Mouse (Mus musculus): Measurements from ENCODE around the gene Trappc3l. TPM values are rescaled to one million over a fixed set of nuclear protein-coding genes. Genes with fewer than 3 reads are reported as not detected.

Gene Trappc3l
- polyA plus RNA-seq, 1 experiment, result not detected

GRCm38 (mm10) chr10:34089517-34089916, 52.1 kb downstream of the Trappc3l start:
- TF ChIP-seq CTCF (IDR thresholded peaks at IDR 0.05; ENCODE audit: insufficient read depth, low read length) (no peak), POLR2A (IDR thresholded peaks at IDR 0.05; ENCODE audit: borderline replicate concordance, extremely low read depth, low read depth, low read length) (no peak)
- Histone ChIP-seq H3K4me1 (ENCODE audit: control insufficient read depth, insufficient read depth, low read length) (no peaks in the 10 kb centered on the region), H3K4me3 (replicated peaks; ENCODE audit: extremely low read depth, low read depth, low read length) (no peak overlapping the region)
- WGBS, result 58% methylated on average over 3 of the region's 3 CpGs
- no peak for DNase-seq

GRCm38 (mm10) chr10:34090481-34090880, 53.1 kb downstream of the Trappc3l start:
- DNase-seq, result no peak
- WGBS, result 58% methylated on average over 1 of the region's 1 CpGs
- H3K4me1 ChIP-seq (ENCODE audit: control insufficient read depth, insufficient read depth, low read length), result no peaks in the 10 kb centered on the region
- TF ChIP-seq POLR2A (IDR thresholded peaks at IDR 0.05; ENCODE audit: borderline replicate concordance, extremely low read depth, low read depth, low read length), result no peak
- TF ChIP-seq CTCF (IDR thresholded peaks at IDR 0.05; ENCODE audit: insufficient read depth, low read length), result no peak
- no peak overlapping the region for H3K4me3 ChIP-seq (replicated peaks; ENCODE audit: extremely low read depth, low read depth, low read length)

GRCm38 (mm10) chr10:34091888-34092287, 54.5 kb downstream of the Trappc3l start:
- Histone ChIP-seq H3K4me1 (ENCODE audit: control insufficient read depth, insufficient read depth, low read length) (no peaks in the 10 kb centered on the region), H3K4me3 (replicated peaks; ENCODE audit: extremely low read depth, low read depth, low read length) (no peak overlapping the region)
- no peak for DNase-seq
- 72% methylated on average over 5 of the region's 5 CpGs for WGBS
- no peak for TF ChIP-seq POLR2A (IDR thresholded peaks at IDR 0.05; ENCODE audit: borderline replicate concordance, extremely low read depth, low read depth, low read length)

GRCm38 (mm10) chr10:34095147-34095546, 57.8 kb downstream of the Trappc3l start:
- DNase-seq, result no peak
- WGBS, result 66% methylated on average over 2 of the region's 2 CpGs
- Histone ChIP-seq H3K4me3 (replicated peaks; ENCODE audit: extremely low read depth, low read depth, low read length) (no peak overlapping the region), H3K4me1 (ENCODE audit: control insufficient read depth, insufficient read depth, low read length) (no peaks in the 10 kb centered on the region)
- TF ChIP-seq CTCF (IDR thresholded peaks at IDR 0.05; ENCODE audit: insufficient read depth, low read length) (no peak), POLR2A (IDR thresholded peaks at IDR 0.05; ENCODE audit: borderline replicate concordance, extremely low read depth, low read depth, low read length) (no peak)

GRCm38 (mm10) chr10:34095964-34096363, 58.6 kb downstream of the Trappc3l start:
- H3K4me3 ChIP-seq (replicated peaks; ENCODE audit: extremely low read depth, low read depth, low read length), result peak overlapping the region; percentile 55
- no peaks in the 10 kb centered on the region for H3K4me1 ChIP-seq (ENCODE audit: control insufficient read depth, insufficient read depth, low read length)
- DNase-seq, result no peak
- 59% methylated on average over 12 of the region's 12 CpGs for WGBS
- TF ChIP-seq CTCF (IDR thresholded peaks at IDR 0.05; ENCODE audit: insufficient read depth, low read length) (no peak), POLR2A (IDR thresholded peaks at IDR 0.05; ENCODE audit: borderline replicate concordance, extremely low read depth, low read depth, low read length) (no peak)

- Histone ChIP-seq H3K4me1 (ENCODE audit: control insufficient read depth, insufficient read depth, low read length) (no peaks in the 10 kb centered on the region), H3K4me3 (replicated peaks; ENCODE audit: extremely low read depth, low read depth, low read length) (peak within 1 kb of the TSS; percentile 55)
- 5% methylated on average over 9 of the region's 9 CpGs for WGBS
- TF ChIP-seq CTCF (IDR thresholded peaks at IDR 0.05; ENCODE audit: insufficient read depth, low read length) (0 out of 2 replicates have a peak, but pooled peaks have one; percentile 17), POLR2A (IDR thresholded peaks at IDR 0.05; ENCODE audit: borderline replicate concordance, extremely low read depth, low read depth, low read length) (peak; percentile 51; the same call in 1 of the 2 replicates)
- peak; percentile 34 for DNase-seq
Observed at GRCm38 (mm10) chr10:34096418-34096883, 59.1 kb downstream of the Trappc3l start, which contains the start of gene Calhm5. Gene Calhm5, minus strand, starts transcription at chr10:34096519.

- TF ChIP-seq CTCF (IDR thresholded peaks at IDR 0.05; ENCODE audit: insufficient read depth, low read length), result no peak
- TF ChIP-seq POLR2A (IDR thresholded peaks at IDR 0.05; ENCODE audit: borderline replicate concordance, extremely low read depth, low read depth, low read length), result no peak
- no peak overlapping the region for H3K4me3 ChIP-seq (replicated peaks; ENCODE audit: extremely low read depth, low read depth, low read length)
- H3K4me1 ChIP-seq (ENCODE audit: control insufficient read depth, insufficient read depth, low read length), result no peaks in the 10 kb centered on the region
- WGBS, result 70% methylated on average over 13 of the region's 13 CpGs
- no peak for DNase-seq
Observed at GRCm38 (mm10) chr10:34110863-34111465, 73.6 kb downstream of the Trappc3l start.

GRCm38 (mm10) chr10:34111964-34112738, 74.8 kb downstream of the Trappc3l start:
- no peak overlapping the region for H3K4me3 ChIP-seq (replicated peaks; ENCODE audit: extremely low read depth, low read depth, low read length)
- 63% methylated on average over 4 of the region's 4 CpGs for WGBS
- no peaks in the 10 kb centered on the region for H3K4me1 ChIP-seq (ENCODE audit: control insufficient read depth, insufficient read depth, low read length)
- TF ChIP-seq CTCF (IDR thresholded peaks at IDR 0.05; ENCODE audit: insufficient read depth, low read length), result no peak
- TF ChIP-seq POLR2A (IDR thresholded peaks at IDR 0.05; ENCODE audit: borderline replicate concordance, extremely low read depth, low read depth, low read length), result no peak
- DNase-seq, result no peak

GRCm38 (mm10) chr10:34117131-34117530, 79.7 kb downstream of the Trappc3l start:
- no peaks in the 10 kb centered on the region for H3K4me1 ChIP-seq (ENCODE audit: control insufficient read depth, insufficient read depth, low read length)
- DNase-seq, result no peak
- no peak for TF ChIP-seq CTCF (IDR thresholded peaks at IDR 0.05; ENCODE audit: insufficient read depth, low read length)
- no peak for TF ChIP-seq POLR2A (IDR thresholded peaks at IDR 0.05; ENCODE audit: borderline replicate concordance, extremely low read depth, low read depth, low read length)

GRCm38 (mm10) chr10:34117770-34118169, 80.4 kb downstream of the Trappc3l start:
- no peak for TF ChIP-seq CTCF (IDR thresholded peaks at IDR 0.05; ENCODE audit: insufficient read depth, low read length)
- no peak for TF ChIP-seq POLR2A (IDR thresholded peaks at IDR 0.05; ENCODE audit: borderline replicate concordance, extremely low read depth, low read depth, low read length)
- no peaks in the 10 kb centered on the region for H3K4me1 ChIP-seq (ENCODE audit: control insufficient read depth, insufficient read depth, low read length)
- H3K4me3 ChIP-seq (replicated peaks; ENCODE audit: extremely low read depth, low read depth, low read length), result no peak overlapping the region
- no peak for DNase-seq

More at GRCm38 (mm10) chr10:34117131-34117530, 79.7 kb downstream of the Trappc3l start:
- WGBS, result 46% methylated on average over 3 of the region's 3 CpGs
- no peak overlapping the region for H3K4me3 ChIP-seq (replicated peaks; ENCODE audit: extremely low read depth, low read depth, low read length)
